Mouse (Mus musculus) C2C12 (cell line): ENCODE data around the gene Eya2.

Experiments used
- CTCF ChIP-seq: IDR thresholded peaks from one replicate; pipeline ENCODE4 v1.5.1; 2011; ENCODE audit not compliant: control insufficient read depth, insufficient read depth, insufficient read length
- USF1 ChIP-seq: IDR thresholded peaks from one replicate; pipeline ENCODE4 v1.6.1; 2011; ENCODE audit warnings: low read depth, mild to moderate bottlenecking, control low read depth, moderate library complexity

DNA sequence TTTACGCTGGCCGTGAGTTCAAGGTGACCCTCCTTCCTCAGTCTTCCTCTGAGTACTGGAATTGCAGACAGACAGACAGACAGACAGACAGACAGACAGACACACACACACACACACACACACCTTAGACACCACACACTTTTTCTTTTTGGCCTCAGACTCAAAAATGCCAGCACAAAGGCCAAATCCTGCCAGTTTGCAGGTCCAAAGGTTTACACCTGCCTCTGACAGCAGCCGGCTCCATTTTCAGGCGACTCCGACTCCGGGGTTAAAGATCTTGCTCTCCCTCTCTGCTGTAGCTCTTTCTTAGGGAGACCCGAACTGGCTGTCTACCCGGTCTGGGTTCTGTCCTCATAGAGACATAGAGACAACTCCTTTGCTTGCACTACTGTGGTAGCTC, 30.7 kb upstream of the Eya2 start:
- TF ChIP-seq CTCF (no peak), USF1 (no peak)
